Mouse (Mus musculus): ENCODE results near the gene Sult4a1. TPM values are rescaled to one million over a fixed set of nuclear protein-coding genes. Genes with fewer than 3 reads are reported as not detected.

Gene Sult4a1
- polyA plus RNA-seq (2015; fragmentation: Nextera tagmentation; extraction: Ambion mirVana) = 138 and 143 TPM in 2 replicates

GRCm38 (mm10) chr15:84105105-84105923 lies at the start of gene Sult4a1:
Gene Sult4a1 (minus strand): TSS chr15:84105754.
- 2% methylated on average over 70 of the region's 77 CpGs for WGBS
- Histone ChIP-seq H3K27ac (ENCODE audit: low read depth, low read length) (peak within 1 kb of the TSS; percentile 71), H3K9me3 (ENCODE audit: control insufficient read depth, low read length) (no peaks in the 10 kb centered on the region), H3K36me3 (ENCODE audit: control insufficient read depth, insufficient read depth, low read length) (no peaks in the 10 kb centered on the region), H3K4me1 (ENCODE audit: control insufficient read depth, insufficient read depth, low read depth, low read length) (peaks cover 28% of the 10 kb centered on the region), H3K4me3 (ENCODE audit: low read length) (peak within 1 kb of the TSS; percentile 73), H3K27me3 (replicated peaks; ENCODE audit: control insufficient read depth, insufficient read depth, low read length) (peaks cover 5% of the 10 kb centered on the region; the same call in 1 of the 2 replicates), H3K4me2 (ENCODE audit: low read length) (peak within 1 kb of the TSS; percentile 79), H3K9ac (ENCODE audit: low read depth, low read length) (peak within 1 kb of the TSS; percentile 85)
- peak; percentile 68 for ATAC-seq

GRCm38 (mm10) chr15:84140929-84141328 lies 35.4 kb upstream of the Sult4a1 start:
- Histone ChIP-seq H3K9me3 (ENCODE audit: control insufficient read depth, low read length) (no peaks in the 10 kb centered on the region), H3K36me3 (ENCODE audit: control insufficient read depth, insufficient read depth, low read length) (no peaks in the 10 kb centered on the region), H3K4me2 (ENCODE audit: low read length) (no peak overlapping the region), H3K27me3 (replicated peaks; ENCODE audit: control insufficient read depth, insufficient read depth, low read length) (no peaks in the 10 kb centered on the region), H3K27ac (ENCODE audit: low read depth, low read length) (no peak overlapping the region), H3K4me1 (ENCODE audit: control insufficient read depth, insufficient read depth, low read depth, low read length) (no peaks in the 10 kb centered on the region; the same call in 1 of the 2 replicates), H3K4me3 (ENCODE audit: low read length) (no peak overlapping the region), H3K9ac (ENCODE audit: low read depth, low read length) (no peak overlapping the region)
- no peak for ATAC-seq
- WGBS = 62% methylated on average over 5 of the region's 5 CpGs

GRCm38 (mm10) chr15:84140109-84140508 lies 34.6 kb upstream of the Sult4a1 start:
- Histone ChIP-seq H3K4me3 (ENCODE audit: low read length) (no peak overlapping the region), H3K27ac (ENCODE audit: low read depth, low read length) (no peak overlapping the region)

GRCm38 (mm10) chr15:84139592-84140005 lies 34.0 kb upstream of the Sult4a1 start:
- Histone ChIP-seq H3K9me3 (ENCODE audit: control insufficient read depth, low read length) (no peaks in the 10 kb centered on the region), H3K4me1 (ENCODE audit: control insufficient read depth, insufficient read depth, low read depth, low read length) (no peaks in the 10 kb centered on the region; the same call in 1 of the 2 replicates), H3K27ac (ENCODE audit: low read depth, low read length) (no peak overlapping the region), H3K4me3 (ENCODE audit: low read length) (no peak overlapping the region), H3K27me3 (replicated peaks; ENCODE audit: control insufficient read depth, insufficient read depth, low read length) (no peaks in the 10 kb centered on the region), H3K36me3 (ENCODE audit: control insufficient read depth, insufficient read depth, low read length) (no peaks in the 10 kb centered on the region), H3K9ac (ENCODE audit: low read depth, low read length) (no peak overlapping the region), H3K4me2 (ENCODE audit: low read length) (no peak overlapping the region)
- no peak for ATAC-seq
- 86% methylated on average over 5 of the region's 5 CpGs for WGBS

More at GRCm38 (mm10) chr15:84140109-84140508, 34.6 kb upstream of the Sult4a1 start:
- no peak for ATAC-seq
- H3K27me3 ChIP-seq (replicated peaks; ENCODE audit: control insufficient read depth, insufficient read depth, low read length) = no peaks in the 10 kb centered on the region
- no peak overlapping the region for H3K4me2 ChIP-seq (ENCODE audit: low read length)
- H3K9me3 ChIP-seq (ENCODE audit: control insufficient read depth, low read length) = no peaks in the 10 kb centered on the region
- H3K4me1 ChIP-seq (ENCODE audit: control insufficient read depth, insufficient read depth, low read depth, low read length) = no peaks in the 10 kb centered on the region; the same call in 1 of the 2 replicates
- no peaks in the 10 kb centered on the region for H3K36me3 ChIP-seq (ENCODE audit: control insufficient read depth, insufficient read depth, low read length)
- 61% methylated on average over 3 of the region's 3 CpGs for WGBS
- H3K9ac ChIP-seq (ENCODE audit: low read depth, low read length) = no peak overlapping the region

GRCm38 (mm10) chr15:84136473-84137415 lies 31.2 kb upstream of the Sult4a1 start:
- no peak overlapping the region for H3K9ac ChIP-seq (ENCODE audit: low read depth, low read length)
- no peak overlapping the region for H3K4me3 ChIP-seq (ENCODE audit: low read length)
- WGBS = 16% methylated on average over 12 of the region's 12 CpGs
- no peaks in the 10 kb centered on the region for H3K36me3 ChIP-seq (ENCODE audit: control insufficient read depth, insufficient read depth, low read length)
- H3K27ac ChIP-seq (ENCODE audit: low read depth, low read length) = no peak overlapping the region
- no peaks in the 10 kb centered on the region for H3K9me3 ChIP-seq (ENCODE audit: control insufficient read depth, low read length)
- no peak for ATAC-seq
- no peaks in the 10 kb centered on the region; the same call in 1 of the 2 replicates for H3K4me1 ChIP-seq (ENCODE audit: control insufficient read depth, insufficient read depth, low read depth, low read length)
- no peaks in the 10 kb centered on the region for H3K27me3 ChIP-seq (replicated peaks; ENCODE audit: control insufficient read depth, insufficient read depth, low read length)
- no peak overlapping the region for H3K4me2 ChIP-seq (ENCODE audit: low read length)

GRCm38 (mm10) chr15:84135472-84135871 lies 29.9 kb upstream of the Sult4a1 start:
- 92% methylated on average over 5 of the region's 5 CpGs for WGBS
- H3K4me2 ChIP-seq (ENCODE audit: low read length) = no peak overlapping the region
- H3K36me3 ChIP-seq (ENCODE audit: control insufficient read depth, insufficient read depth, low read length) = no peaks in the 10 kb centered on the region
- no peaks in the 10 kb centered on the region for H3K27me3 ChIP-seq (replicated peaks; ENCODE audit: control insufficient read depth, insufficient read depth, low read length)
- no peak for ATAC-seq
- H3K9ac ChIP-seq (ENCODE audit: low read depth, low read length) = no peak overlapping the region
- H3K4me1 ChIP-seq (ENCODE audit: control insufficient read depth, insufficient read depth, low read depth, low read length) = no peaks in the 10 kb centered on the region; the same call in 1 of the 2 replicates
- no peak overlapping the region for H3K27ac ChIP-seq (ENCODE audit: low read depth, low read length)
- H3K9me3 ChIP-seq (ENCODE audit: control insufficient read depth, low read length) = no peaks in the 10 kb centered on the region
- H3K4me3 ChIP-seq (ENCODE audit: low read length) = no peak overlapping the region

- no peaks in the 10 kb centered on the region for H3K27me3 ChIP-seq (replicated peaks; ENCODE audit: control insufficient read depth, insufficient read depth, low read length)
- no peak overlapping the region for H3K4me3 ChIP-seq (ENCODE audit: low read length)
- ATAC-seq = no peak
- H3K9me3 ChIP-seq (ENCODE audit: control insufficient read depth, low read length) = no peaks in the 10 kb centered on the region
- no peak overlapping the region for H3K9ac ChIP-seq (ENCODE audit: low read depth, low read length)
- no peaks in the 10 kb centered on the region for H3K4me1 ChIP-seq (ENCODE audit: control insufficient read depth, insufficient read depth, low read depth, low read length)
- H3K27ac ChIP-seq (ENCODE audit: low read depth, low read length) = no peak overlapping the region
- WGBS = 82% methylated on average over 4 of the region's 4 CpGs
- no peak overlapping the region for H3K4me2 ChIP-seq (ENCODE audit: low read length)
- no peaks in the 10 kb centered on the region for H3K36me3 ChIP-seq (ENCODE audit: control insufficient read depth, insufficient read depth, low read length)
Measured at GRCm38 (mm10) chr15:84133440-84133839, 27.9 kb upstream of the Sult4a1 start.

- H3K27me3 ChIP-seq (replicated peaks; ENCODE audit: control insufficient read depth, insufficient read depth, low read length) = no peaks in the 10 kb centered on the region
- no peak for ATAC-seq
- H3K4me2 ChIP-seq (ENCODE audit: low read length) = no peak overlapping the region
- H3K9ac ChIP-seq (ENCODE audit: low read depth, low read length) = no peak overlapping the region
- H3K4me3 ChIP-seq (ENCODE audit: low read length) = no peak overlapping the region
- no peaks in the 10 kb centered on the region for H3K9me3 ChIP-seq (ENCODE audit: control insufficient read depth, low read length)
- no peak overlapping the region for H3K27ac ChIP-seq (ENCODE audit: low read depth, low read length)
- no peaks in the 10 kb centered on the region for H3K4me1 ChIP-seq (ENCODE audit: control insufficient read depth, insufficient read depth, low read depth, low read length)
- H3K36me3 ChIP-seq (ENCODE audit: control insufficient read depth, insufficient read depth, low read length) = no peaks in the 10 kb centered on the region
- WGBS = 93% methylated on average over 7 of the region's 7 CpGs
Measured at GRCm38 (mm10) chr15:84131971-84132370, 26.4 kb upstream of the Sult4a1 start.

Data from hindbrain, embryonic 16.5 days (tissue).